Mouse (Mus musculus): ENCODE measurements at regions not wholly inside any gene's neighbourhood (a gene's known extent, or its start where the extent isn't known, plus 50 kb on each side); places are given as distances from the start of the nearest gene placed in this dataset.

DNA sequence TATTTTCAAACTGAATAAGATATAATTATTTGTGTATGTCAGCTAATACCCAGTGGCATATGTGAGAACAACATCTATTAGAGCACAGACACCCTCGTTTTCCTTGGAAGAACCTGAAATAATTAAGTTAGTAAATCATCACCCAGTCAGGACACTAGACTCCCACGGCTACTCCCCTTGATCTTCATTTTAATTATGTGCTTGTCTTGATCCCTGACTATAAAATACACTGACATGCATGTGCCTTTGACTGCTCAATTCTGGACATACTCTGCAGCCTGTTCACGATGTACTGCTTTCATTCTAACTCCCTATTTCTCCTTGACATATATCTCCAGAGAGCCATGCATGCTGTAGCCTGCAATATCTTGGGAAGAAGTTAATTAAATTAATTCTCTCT, 232.7 kb upstream of the Atxn7l3b start:
- Histone ChIP-seq H3K27ac (ENCODE audit: insufficient read depth, low read depth) (no peak overlapping the region), H3K4me2 (ENCODE audit: insufficient read depth, low read depth, poor library complexity, severe bottlenecking) (no peak overlapping the region), H3K27me3 (replicated peaks) (no peaks in the 10 kb centered on the region), H3K36me3 (replicated peaks in 1 of 2; ENCODE audit: control insufficient read depth in 1 of 2, insufficient read depth in 1 of 2, low read length in 1 of 2) (no peaks in the 10 kb centered on the region), H3K79me2 (replicated peaks; ENCODE audit: control insufficient read depth, extremely low read depth, insufficient read depth, poor library complexity, severe bottlenecking) (no peaks in the 10 kb centered on the region), H3K9ac (ENCODE audit: insufficient read depth, low read depth) (no peak overlapping the region), H3K9me3 (replicated peaks; ENCODE audit: low read length) (no peaks in the 10 kb centered on the region), H3K4me3 (replicated peaks in 1 of 3; ENCODE audit: low read depth in 2 of 3, low read length in 2 of 3, poor library complexity in 1 of 3) (no peak overlapping the region), H3K4me1 (ENCODE audit: control insufficient read depth in 1 of 2, insufficient read depth in 2 of 2) (no peaks in the 10 kb centered on the region)
- TF ChIP-seq JUN (IDR thresholded peaks at IDR 0.05; ENCODE audit: insufficient read depth, low read depth, low read length), result no peak
- TF ChIP-seq IRF4 (IDR thresholded peaks at IDR 0.05; ENCODE audit: low read depth, low read length), result no peak
- TF ChIP-seq ZC3H11A (IDR thresholded peaks at IDR 0.05; ENCODE audit: low read depth, low read length), result no peak
- TF ChIP-seq UBTF (IDR thresholded peaks at IDR 0.05; ENCODE audit: low read depth, low read length), result no peak
- TF ChIP-seq ZNF384 (IDR thresholded peaks at IDR 0.05; ENCODE audit: low read depth, low read length), result no peak
- no peak for TF ChIP-seq MAX (IDR thresholded peaks at IDR 0.05; ENCODE audit: low read length)
- no peak for TF ChIP-seq MAFK (IDR thresholded peaks at IDR 0.05; ENCODE audit: insufficient replicate concordance, low read length)
- no peak for TF ChIP-seq GABPA (IDR thresholded peaks at IDR 0.05; ENCODE audit: insufficient replicate concordance, low read depth, low read length)
- no peak for TF ChIP-seq POLR2AphosphoS2 (IDR thresholded peaks at IDR 0.05; ENCODE audit: low read depth, low read length)
- no peak for DNase-seq (ENCODE audit: extremely low read depth)
- in situ Hi-C loops (cut with MboI; ENCODE audit: low pct_ligation_motif_present, low pct_unique_long_range_greater_than_20kb, low sequenced_read_pairs), result no loop called here
- dilution Hi-C loops (cut with MboI; ENCODE audit: extremely low pct_ligation_motif_present, extremely low pct_unique_long_range_greater_than_20kb, low sequenced_read_pairs), result no loop called here

DNA sequence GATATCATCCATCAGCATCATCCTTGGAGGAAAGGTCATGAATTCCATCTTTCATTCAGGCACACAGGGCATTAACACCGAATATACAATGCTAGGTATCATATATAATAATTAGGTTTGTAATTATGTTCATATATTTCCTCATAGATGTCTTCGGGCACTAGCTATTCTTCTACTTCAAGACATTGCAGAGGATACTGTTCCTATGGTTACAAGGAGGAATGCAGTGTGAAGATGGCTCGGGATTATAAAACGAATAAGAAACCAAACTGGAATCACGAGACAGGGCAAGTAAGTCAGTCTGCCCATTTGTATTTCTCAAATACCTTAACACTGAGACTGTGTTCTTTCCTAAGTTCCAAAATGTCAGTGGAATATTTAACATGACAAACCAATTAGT, 231.3 kb upstream of the Atxn7l3b start:
- dilution Hi-C loops (cut with MboI; ENCODE audit: extremely low pct_ligation_motif_present, extremely low pct_unique_long_range_greater_than_20kb, low sequenced_read_pairs) (no loop called here), in situ Hi-C loops (cut with MboI; ENCODE audit: low pct_ligation_motif_present, low pct_unique_long_range_greater_than_20kb, low sequenced_read_pairs) (no loop called here)
- H3K79me2 ChIP-seq (replicated peaks; ENCODE audit: control insufficient read depth, extremely low read depth, insufficient read depth, poor library complexity, severe bottlenecking), result no peaks in the 10 kb centered on the region
- H3K9ac ChIP-seq (ENCODE audit: insufficient read depth, low read depth), result no peak overlapping the region
- no peaks in the 10 kb centered on the region for H3K27me3 ChIP-seq (replicated peaks)
- H3K9me3 ChIP-seq (replicated peaks; ENCODE audit: low read length), result no peaks in the 10 kb centered on the region
- no peak overlapping the region for H3K4me3 ChIP-seq (replicated peaks in 1 of 3; ENCODE audit: low read depth in 2 of 3, low read length in 2 of 3, poor library complexity in 1 of 3)
- H3K36me3 ChIP-seq (replicated peaks in 1 of 2; ENCODE audit: control insufficient read depth in 1 of 2, insufficient read depth in 1 of 2, low read length in 1 of 2), result no peaks in the 10 kb centered on the region
- no peak overlapping the region for H3K4me2 ChIP-seq (ENCODE audit: insufficient read depth, low read depth, poor library complexity, severe bottlenecking)
- H3K4me1 ChIP-seq (ENCODE audit: control insufficient read depth in 1 of 2, insufficient read depth in 2 of 2), result no peaks in the 10 kb centered on the region
- TF ChIP-seq NELFE (IDR thresholded peaks at IDR 0.05; ENCODE audit: low read depth, low read length) (no peak), RAD21 (IDR thresholded peaks at IDR 0.05; ENCODE audit: low read depth, low read length) (no peak), ETS1 (conservative IDR thresholded peaks at IDR 0.05; ENCODE audit: low read depth, low read length) (no peak), ZNF384 (IDR thresholded peaks at IDR 0.05; ENCODE audit: low read depth, low read length) (no peak), CHD1 (IDR thresholded peaks at IDR 0.05; ENCODE audit: low read depth, low read length) (no peak), TBP (conservative IDR thresholded peaks at IDR 0.05; ENCODE audit: low read depth, low read length) (no peak), MAX (IDR thresholded peaks at IDR 0.05; ENCODE audit: low read length) (no peak), UBTF (IDR thresholded peaks at IDR 0.05; ENCODE audit: low read depth, low read length) (no peak), ZC3H11A (IDR thresholded peaks at IDR 0.05; ENCODE audit: low read depth, low read length) (no peak), MAZ (IDR thresholded peaks at IDR 0.05; ENCODE audit: low read depth, low read length) (no peak), SIN3A (IDR thresholded peaks at IDR 0.05; ENCODE audit: low read length) (no peak), MYC (IDR thresholded peaks at IDR 0.05; ENCODE audit: low read depth, low read length) (no peak), MEF2A (IDR thresholded peaks at IDR 0.05; ENCODE audit: borderline replicate concordance, low read depth, low read length) (no peak), ZMIZ1 (IDR thresholded peaks at IDR 0.05; ENCODE audit: low read depth, low read length) (no peak), EP300 (IDR thresholded peaks at IDR 0.05; ENCODE audit: low read length) (no peak), GABPA (IDR thresholded peaks at IDR 0.05; ENCODE audit: insufficient replicate concordance, low read depth, low read length) (no peak), JUN (IDR thresholded peaks at IDR 0.05; ENCODE audit: insufficient read depth, low read depth, low read length) (no peak), POLR2A (IDR thresholded peaks at IDR 0.05; ENCODE audit: low read depth, low read length) (no peak)
- no peak for DNase-seq (ENCODE audit: extremely low read depth)
- no peak overlapping the region for H3K27ac ChIP-seq (ENCODE audit: insufficient read depth, low read depth)

Measured in CH12.LX (cell line).